Comparison of ENCODE assay signal across 11 mouse cellular contexts in genomic region chr14:30284022-30284421, GRCm38 (mm10).
DNase-seq lines count a peak whose midpoint lies in the region; ATAC-seq and TF ChIP-seq lines count a peak whose summit lies in the region.
"Had no signal": no experiment of that assay in that cellular context is flagged by ENCODE, and none has a peak within 500 bp of the region (broad histone marks: within the 10 kb centered on the region; RNA-seq: fewer than 3 reads in every experiment).

No protein-coding gene starts in this region.

- TF ChIP-seq CTCF in forebrain, postnatal 0 days (IDR thresholded peaks at IDR 0.05; ENCODE audit: low read depth) = no peak
- TF ChIP-seq CTCF in lung, postnatal 0 days (IDR thresholded peaks at IDR 0.05) = no peak
- TF ChIP-seq CTCF in intestine, postnatal 0 days (IDR thresholded peaks at IDR 0.05; ENCODE audit: low read depth) = no peak

- 0 out of 2 replicates have a peak overlapping the region, but pooled peaks have one; percentile 6 for H3K4me2 ChIP-seq in forebrain, postnatal 0 days (ENCODE audit: low read depth)
- H3K4me2 ChIP-seq in forebrain, embryonic 13.5 days = no peak overlapping the region
- H3K4me2 ChIP-seq in lung, postnatal 0 days (replicated peaks; ENCODE audit: low read depth, low read length) = peak overlapping the region; percentile 9; the same call in 1 of the 2 replicates
- H3K4me2 ChIP-seq in intestine, postnatal 0 days (replicated peaks; ENCODE audit: low read depth) = peak overlapping the region; percentile 41
- H3K4me2 ChIP-seq in stomach, embryonic 16.5 days (ENCODE audit: low read depth, low read length) = peak overlapping the region; percentile 12; the same call in 1 of the 2 replicates
- H3K4me2 ChIP-seq in midbrain, embryonic 14.5 days (ENCODE audit: low read length) = no peak overlapping the region
- H3K4me2 ChIP-seq: limb, embryonic 15.5 days; neural tube, embryonic 15.5 days had no signal

- no peaks in the 10 kb centered on the region for H3K27me3 ChIP-seq in forebrain, postnatal 0 days (ENCODE audit: insufficient read depth, low read length)
- H3K27me3 ChIP-seq in forebrain, embryonic 13.5 days = no peaks in the 10 kb centered on the region
- no peaks in the 10 kb centered on the region for H3K27me3 ChIP-seq in lung, postnatal 0 days (replicated peaks; ENCODE audit: insufficient read depth, low read length)
- no peaks in the 10 kb centered on the region for H3K27me3 ChIP-seq in intestine, postnatal 0 days (replicated peaks; ENCODE audit: control insufficient read depth, insufficient read depth, low read length)
- H3K27me3 ChIP-seq in stomach, embryonic 16.5 days (ENCODE audit: control insufficient read depth, insufficient read depth, low read length) = no peaks in the 10 kb centered on the region
- no peaks in the 10 kb centered on the region for H3K27me3 ChIP-seq in midbrain, embryonic 14.5 days (ENCODE audit: control insufficient read depth, insufficient read depth, low read length)
- H3K27me3 ChIP-seq: limb, embryonic 15.5 days; neural tube, embryonic 15.5 days had no signal

- 63% methylated on average over 10 of the region's 10 CpGs for WGBS in forebrain, postnatal 0 days
- WGBS in forebrain, embryonic 13.5 days = 87% methylated on average over 10 of the region's 10 CpGs
- 31% methylated on average over 10 of the region's 10 CpGs for WGBS in lung, postnatal 0 days
- 40% methylated on average over 10 of the region's 10 CpGs for WGBS in intestine, postnatal 0 days
- WGBS in stomach, embryonic 16.5 days = 45% methylated on average over 10 of the region's 10 CpGs
- 88% methylated on average over 10 of the region's 10 CpGs for WGBS in midbrain, embryonic 14.5 days

- H3K9ac ChIP-seq in forebrain, postnatal 0 days = no peak overlapping the region
- no peak overlapping the region for H3K9ac ChIP-seq in forebrain, embryonic 13.5 days
- H3K9ac ChIP-seq in lung, postnatal 0 days (replicated peaks; ENCODE audit: low read depth) = no peak overlapping the region
- no peak overlapping the region for H3K9ac ChIP-seq in intestine, postnatal 0 days (ENCODE audit: low read depth, low read length)
- no peak overlapping the region for H3K9ac ChIP-seq in stomach, embryonic 16.5 days (ENCODE audit: low read length)
- no peak overlapping the region for H3K9ac ChIP-seq in midbrain, embryonic 14.5 days (replicated peaks; ENCODE audit: low read length)
- H3K9ac ChIP-seq: limb, embryonic 15.5 days; neural tube, embryonic 15.5 days had no signal

- no peak for TF ChIP-seq EP300 in lung, postnatal 0 days (IDR thresholded peaks at IDR 0.05)

- peak overlapping the region; percentile 58 for H3K27ac ChIP-seq in forebrain, postnatal 0 days (ENCODE audit: low read depth, low read length)
- H3K27ac ChIP-seq in forebrain, embryonic 13.5 days = no peak overlapping the region
- H3K27ac ChIP-seq in lung, postnatal 0 days (ENCODE audit: low read length) = peak overlapping the region; percentile 17; the same call in 1 of the 2 replicates
- no peak overlapping the region for H3K27ac ChIP-seq in intestine, postnatal 0 days (ENCODE audit: low read depth, low read length)
- 0 out of 2 replicates have a peak overlapping the region, but pooled peaks have one; percentile 6 for H3K27ac ChIP-seq in stomach, embryonic 16.5 days (ENCODE audit: low read length)
- no peak overlapping the region for H3K27ac ChIP-seq in midbrain, embryonic 14.5 days (replicated peaks; ENCODE audit: low read depth, low read length)
- H3K27ac ChIP-seq: limb, embryonic 15.5 days; neural tube, embryonic 15.5 days had no signal

- DNase-seq in forebrain, postnatal 0 days = peak; percentile 62
- no peak for DNase-seq in lung, postnatal 0 days (ENCODE audit: low spot score)
- no peak for DNase-seq in lung, postnatal 14 days
- DNase-seq in midbrain, embryonic 14.5 days = no peak
- no peak for DNase-seq in adrenal gland, postnatal 4 days (ENCODE audit: low spot score in 2 of 2)
- DNase-seq: kidney, adult 2 months had no signal

- H3K36me3 ChIP-seq in forebrain, postnatal 0 days (ENCODE audit: insufficient read depth) = no peaks in the 10 kb centered on the region
- H3K36me3 ChIP-seq in forebrain, embryonic 13.5 days (ENCODE audit: poor library complexity, severe bottlenecking) = no peaks in the 10 kb centered on the region
- H3K36me3 ChIP-seq in lung, postnatal 0 days (ENCODE audit: insufficient read depth, low read length) = no peaks in the 10 kb centered on the region
- no peaks in the 10 kb centered on the region for H3K36me3 ChIP-seq in intestine, postnatal 0 days (ENCODE audit: control insufficient read depth, insufficient read depth)
- no peaks in the 10 kb centered on the region for H3K36me3 ChIP-seq in stomach, embryonic 16.5 days (ENCODE audit: control insufficient read depth, insufficient read depth, low read length)
- H3K36me3 ChIP-seq in midbrain, embryonic 14.5 days (ENCODE audit: control insufficient read depth, insufficient read depth, low read length) = no peaks in the 10 kb centered on the region
- H3K36me3 ChIP-seq: limb, embryonic 15.5 days; neural tube, embryonic 15.5 days had no signal

- no peak overlapping the region for H3K4me3 ChIP-seq in forebrain, postnatal 0 days (ENCODE audit: low read depth, low read length)
- H3K4me3 ChIP-seq in forebrain, embryonic 13.5 days = no peak overlapping the region
- no peak overlapping the region for H3K4me3 ChIP-seq in lung, postnatal 0 days (ENCODE audit: low read depth, low read length)
- H3K4me3 ChIP-seq in intestine, postnatal 0 days (ENCODE audit: low read depth, low read length) = no peak overlapping the region
- H3K4me3 ChIP-seq in stomach, embryonic 16.5 days (replicated peaks; ENCODE audit: low read length) = no peak overlapping the region
- H3K4me3 ChIP-seq in midbrain, embryonic 14.5 days (replicated peaks; ENCODE audit: low read depth, low read length) = no peak overlapping the region
- H3K4me3 ChIP-seq: limb, embryonic 15.5 days; neural tube, embryonic 15.5 days had no signal

- H3K4me1 ChIP-seq in forebrain, postnatal 0 days (ENCODE audit: insufficient read depth) = peaks cover 5% of the 10 kb centered on the region; the same call in 1 of the 2 replicates
- no peaks in the 10 kb centered on the region for H3K4me1 ChIP-seq in forebrain, embryonic 13.5 days
- no peaks in the 10 kb centered on the region for H3K4me1 ChIP-seq in lung, postnatal 0 days (ENCODE audit: insufficient read depth, low read depth, low read length)
- H3K4me1 ChIP-seq in intestine, postnatal 0 days (replicated peaks; ENCODE audit: control insufficient read depth, insufficient read depth, low read length) = no peaks in the 10 kb centered on the region
- 0 out of 2 replicates have a peak, but pooled peaks cover 6% of the 10 kb centered on the region for H3K4me1 ChIP-seq in stomach, embryonic 16.5 days (ENCODE audit: control insufficient read depth, insufficient read depth, low read length)
- no peaks in the 10 kb centered on the region for H3K4me1 ChIP-seq in midbrain, embryonic 14.5 days (ENCODE audit: control insufficient read depth, insufficient read depth, low read length)
- H3K4me1 ChIP-seq: limb, embryonic 15.5 days had no signal

- H3K9me3 ChIP-seq in forebrain, postnatal 0 days (ENCODE audit: low read length) = no peaks in the 10 kb centered on the region
- H3K9me3 ChIP-seq in forebrain, embryonic 13.5 days (replicated peaks) = no peaks in the 10 kb centered on the region
- no peaks in the 10 kb centered on the region for H3K9me3 ChIP-seq in lung, postnatal 0 days (ENCODE audit: low read length)
- no peaks in the 10 kb centered on the region for H3K9me3 ChIP-seq in intestine, postnatal 0 days (ENCODE audit: control insufficient read depth)
- H3K9me3 ChIP-seq in stomach, embryonic 16.5 days (replicated peaks; ENCODE audit: control insufficient read depth, low read length) = no peaks in the 10 kb centered on the region
- no peaks in the 10 kb centered on the region for H3K9me3 ChIP-seq in midbrain, embryonic 14.5 days (ENCODE audit: control insufficient read depth, low read length)
- H3K9me3 ChIP-seq: limb, embryonic 15.5 days; neural tube, embryonic 15.5 days had no signal

- ATAC-seq in forebrain, postnatal 0 days = peak; percentile 78
- no peak for ATAC-seq in forebrain, embryonic 13.5 days
- 0 out of 2 replicates have a peak, but pooled peaks have one; percentile 40 for ATAC-seq in lung, postnatal 0 days
- no peak for ATAC-seq in intestine, postnatal 0 days
- ATAC-seq in stomach, embryonic 16.5 days (ENCODE audit: insufficient read depth, low FRiP score) = peak; percentile 62
- ATAC-seq in midbrain, embryonic 14.5 days (ENCODE audit: low FRiP score, low TSS enrichment) = no peak

Comparison
In these comparisons a context has a peak if more than half of its experiments do, and no peak if none do; other contexts are left out.
1. ATAC-seq: peak in forebrain, postnatal 0 days (single experiment), lung, postnatal 0 days (single experiment) and stomach, embryonic 16.5 days (single experiment); none in forebrain, embryonic 13.5 days (single experiment), intestine, postnatal 0 days (single experiment) and midbrain, embryonic 14.5 days (single experiment).
2. H3K27ac ChIP-seq: peak in forebrain, postnatal 0 days (single experiment), lung, postnatal 0 days (single experiment) and stomach, embryonic 16.5 days (single experiment); none in forebrain, embryonic 13.5 days (single experiment), intestine, postnatal 0 days (single experiment) and midbrain, embryonic 14.5 days (single experiment).
3. H3K4me2 ChIP-seq: peak in forebrain, postnatal 0 days (single experiment), lung, postnatal 0 days (single experiment), intestine, postnatal 0 days (single experiment) and stomach, embryonic 16.5 days (single experiment); none in forebrain, embryonic 13.5 days (single experiment) and midbrain, embryonic 14.5 days (single experiment).